Mouse (Mus musculus) intestine, embryonic 15.5 days (tissue): ENCODE results near the gene Gm10770. TPM values are rescaled to one million over a fixed set of nuclear protein-coding genes. Genes with fewer than 3 reads are reported as not detected.
"Not testable (repeated sequence)": the region's sequence is repeated elsewhere in the genome, so short reads cannot be mapped to it uniquely, and the experiment has no call there.

ENCODE experiments used
- ATAC-seq: fragments of 200-750 bp; cut with Nextera tagmentation; 2 replicates; pipeline ENCODE4 v1.8.0; 2017; ENCODE audit warnings: moderate TSS enrichment, moderate library complexity
- H3K27ac ChIP-seq: fragments of 300-500 bp; sonication (generic); 2 replicates; pipeline ENCODE4 v1.5.1; 2015; ENCODE audit warnings: mild to moderate bottlenecking, inconsistent platforms
- H3K27me3 ChIP-seq: fragments of 300-500 bp; sonication (generic); replicated peaks from 2 replicates; pipeline ENCODE4 v1.6.1; 2015; ENCODE audit warnings: inconsistent platforms
- H3K36me3 ChIP-seq: fragments of 300-500 bp; sonication (generic); 2 replicates; pipeline ENCODE4 v1.6.1; 2015; ENCODE audit warnings: inconsistent platforms
- H3K4me1 ChIP-seq: fragments of 300-500 bp; sonication (generic); replicated peaks from 2 replicates; pipeline ENCODE4 v1.6.1; 2015; ENCODE audit warnings: inconsistent platforms
- H3K4me2 ChIP-seq: fragments of 300-500 bp; sonication (generic); replicated peaks from 2 replicates; pipeline ENCODE4 v1.6.1; 2015; ENCODE audit warnings: mild to moderate bottlenecking, inconsistent platforms
- H3K4me3 ChIP-seq: fragments of 300-500 bp; sonication (generic); replicated peaks from 2 replicates; pipeline ENCODE4 v1.5.1; 2015; ENCODE audit warnings: inconsistent platforms
- H3K9ac ChIP-seq: fragments of 300-500 bp; sonication (generic); 2 replicates; pipeline ENCODE4 v1.6.1; 2015; ENCODE audit warnings: inconsistent platforms
- H3K9me3 ChIP-seq: fragments of 300-500 bp; sonication (generic); 2 replicates; pipeline ENCODE4 v1.6.1; 2016; ENCODE audit warnings: inconsistent platforms
- WGBS: fragments of 180-500 bp; shearing (Covaris S2); methylation state at CpG from one replicate; pipeline ENCODE4 v1.1.7; 2015; 5-methylcytosine and 5-hydroxymethylcytosine counted together
- polyA plus RNA-seq: library from polyadenylated mRNA; unstranded; fragments of >200 nt; fragmentation: Nextera tagmentation; extraction: Ambion mirVana; gene quantifications from 2 replicates; pipeline ENCODE4 v1.2.1, GENCODE M21; 2015

Gm10770 gene
- polyA plus RNA-seq = not detected in 2 replicates

DNA sequence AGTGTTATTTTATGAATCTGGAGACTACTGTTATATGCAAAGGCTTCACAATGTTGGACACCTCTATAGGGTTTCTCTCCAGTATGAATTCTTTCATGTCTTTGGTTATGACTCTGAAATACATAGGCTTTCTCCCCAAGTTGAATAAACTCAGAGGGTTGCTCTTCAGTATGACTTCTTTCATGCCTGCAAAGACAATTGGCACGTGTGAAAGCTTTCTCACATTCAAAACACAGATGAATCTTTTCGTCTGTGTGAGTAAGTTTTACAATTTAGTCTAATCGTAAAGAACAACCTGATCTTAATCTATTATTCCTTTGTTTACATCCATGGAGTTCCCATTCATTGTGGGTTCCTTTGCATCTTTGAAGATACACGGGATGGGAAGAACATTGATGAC, at the start of gene Gm10770:
Gm10770 (minus strand) TSS at position 101 of the 400 bp plus-strand sequence.
- H3K27me3 ChIP-seq, H3K27ac ChIP-seq, H3K4me2 ChIP-seq, H3K4me3 ChIP-seq, ATAC-seq, H3K36me3 ChIP-seq, H3K4me1 ChIP-seq, H3K9ac ChIP-seq, H3K9me3 ChIP-seq: not testable (repeated sequence)
- WGBS = 87% methylated on average over 4 of the region's 4 CpGs

DNA sequence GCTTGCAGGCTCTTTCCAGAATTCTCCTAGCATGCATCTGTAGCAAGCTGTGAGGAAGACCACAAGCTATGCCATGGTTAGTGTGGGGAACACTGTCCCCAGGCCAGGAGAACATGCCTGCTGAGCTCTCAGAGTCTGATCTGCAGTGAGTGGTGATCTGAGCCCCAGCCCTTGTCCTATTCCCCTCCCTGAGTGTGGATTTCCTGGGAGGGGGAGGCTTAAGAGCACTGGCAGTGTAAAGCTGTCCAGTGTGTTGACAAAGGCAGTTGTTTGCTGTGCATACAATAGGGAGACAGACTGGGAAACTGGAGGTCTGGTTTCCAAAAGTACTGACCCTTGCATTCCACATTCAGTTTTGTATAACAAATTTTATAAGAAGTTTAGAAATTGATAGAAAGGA, 43.8 kb upstream of the Gm10770 start:
- not testable (repeated sequence) for ATAC-seq, H3K36me3 ChIP-seq, H3K27me3 ChIP-seq, H3K27ac ChIP-seq, H3K9me3 ChIP-seq, H3K4me2 ChIP-seq, H3K9ac ChIP-seq, H3K4me1 ChIP-seq, H3K4me3 ChIP-seq

DNA sequence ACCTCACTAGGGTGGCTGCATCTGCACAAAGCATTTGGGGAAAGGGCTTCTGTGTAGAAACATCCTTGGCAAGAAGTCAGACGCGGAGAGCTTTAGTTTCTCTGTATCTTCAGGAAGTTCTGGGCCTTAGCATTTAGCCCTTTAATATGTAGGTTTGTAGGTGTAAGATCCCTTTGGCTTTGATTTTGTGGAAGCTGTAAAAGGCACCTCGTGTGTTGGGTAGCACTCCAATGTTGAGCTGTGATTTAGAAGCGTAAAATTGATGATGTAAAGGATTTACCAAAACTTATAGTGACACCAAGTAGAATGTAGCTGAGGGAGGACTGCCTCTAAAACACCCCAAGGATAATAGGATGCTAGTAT, 38.9 kb upstream of the Gm10770 start:
- not testable (repeated sequence) for H3K4me1 ChIP-seq, H3K36me3 ChIP-seq, H3K9me3 ChIP-seq, H3K27me3 ChIP-seq, ATAC-seq
- 10% methylated on average over 4 of the region's 4 CpGs for WGBS
- peak overlapping the region; percentile 42 for H3K4me3 ChIP-seq
- H3K27ac ChIP-seq = peak overlapping the region; percentile 67; the same call in 1 of the 2 replicates
- peak overlapping the region; percentile 58 for H3K4me2 ChIP-seq
- peak overlapping the region; percentile 44 for H3K9ac ChIP-seq

DNA sequence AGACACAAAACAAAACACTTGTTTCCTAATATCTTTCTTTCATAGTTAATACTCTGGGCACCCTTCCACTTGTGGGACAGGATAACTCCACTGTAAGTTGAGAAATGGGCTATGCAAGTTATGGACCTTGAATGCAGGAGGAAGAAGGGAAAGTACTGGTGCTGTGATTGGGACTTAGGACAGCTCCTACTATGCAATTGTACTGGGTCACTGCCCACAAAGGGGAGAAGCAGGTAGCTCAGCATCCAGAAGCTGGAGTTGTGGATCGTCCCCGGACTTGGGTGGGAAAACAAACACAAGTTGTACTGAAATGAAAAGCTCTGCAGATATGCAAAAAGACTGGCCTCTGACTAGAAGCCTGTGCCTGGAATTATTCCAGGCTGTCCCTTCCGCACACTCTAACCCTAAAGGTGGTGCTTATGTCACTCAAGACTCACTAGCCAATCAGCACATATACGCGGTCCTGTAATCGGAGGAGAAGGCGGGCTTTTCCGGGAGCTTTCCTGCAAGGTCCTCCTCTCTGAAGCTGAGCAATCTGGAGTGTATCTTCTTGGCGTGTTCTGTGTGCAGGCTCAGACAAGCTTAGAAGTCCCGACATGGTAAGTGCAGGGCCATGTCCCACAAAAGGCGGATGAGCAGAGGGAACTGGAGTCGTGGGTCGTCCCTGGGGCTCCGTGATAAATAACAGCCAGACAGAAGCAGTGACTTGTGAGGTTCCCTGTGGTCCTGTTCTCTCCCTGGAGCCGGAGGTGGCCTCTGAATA, 38.3 kb upstream of the Gm10770 start, which contains the start of gene Zfp937:
Zfp937 (plus strand) TSS at position 474 of the 763 bp plus-strand sequence.
- peak within 1 kb of the TSS; percentile 67 for H3K27ac ChIP-seq
- not testable (repeated sequence) for H3K9me3 ChIP-seq, H3K27me3 ChIP-seq, H3K36me3 ChIP-seq, H3K4me1 ChIP-seq
- H3K4me2 ChIP-seq = peak within 1 kb of the TSS; percentile 58
- H3K4me3 ChIP-seq = peak within 1 kb of the TSS; percentile 42
- under 1% methylated on average over 15 of the region's 15 CpGs for WGBS
- H3K9ac ChIP-seq = peak within 1 kb of the TSS; percentile 44
- ATAC-seq = peak; percentile 100

DNA sequence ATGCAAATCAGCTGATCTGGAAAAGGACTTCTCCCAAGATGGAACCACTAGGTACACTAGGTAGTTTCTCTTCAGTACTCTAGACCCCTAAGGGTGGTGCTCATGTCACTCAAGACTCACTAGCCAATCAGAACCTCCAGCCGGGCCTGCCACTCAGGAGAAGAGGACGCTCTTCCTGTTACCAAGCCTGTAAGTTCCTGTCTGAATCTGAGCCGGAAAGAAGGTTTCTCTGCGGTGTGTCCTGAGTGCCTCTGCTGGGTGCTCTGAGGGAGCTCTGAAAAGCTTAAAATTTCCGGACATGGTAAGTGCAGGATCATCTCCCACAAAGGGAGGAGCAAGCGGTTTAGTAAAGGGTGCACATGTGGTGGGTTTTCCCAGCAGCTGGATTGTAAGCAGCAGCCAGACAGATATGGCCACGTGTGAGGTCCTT, 2.1 kb upstream of the Gm10770 start, which contains the start of gene Gm14139:
Gm14139 (plus strand) TSS at position 186 of the 430 bp plus-strand sequence.
- H3K9me3 ChIP-seq, H3K36me3 ChIP-seq, H3K4me2 ChIP-seq, H3K9ac ChIP-seq, H3K27ac ChIP-seq, H3K4me3 ChIP-seq, H3K27me3 ChIP-seq, H3K4me1 ChIP-seq, ATAC-seq: not testable (repeated sequence)
- WGBS = 73% methylated on average over 7 of the region's 7 CpGs

DNA sequence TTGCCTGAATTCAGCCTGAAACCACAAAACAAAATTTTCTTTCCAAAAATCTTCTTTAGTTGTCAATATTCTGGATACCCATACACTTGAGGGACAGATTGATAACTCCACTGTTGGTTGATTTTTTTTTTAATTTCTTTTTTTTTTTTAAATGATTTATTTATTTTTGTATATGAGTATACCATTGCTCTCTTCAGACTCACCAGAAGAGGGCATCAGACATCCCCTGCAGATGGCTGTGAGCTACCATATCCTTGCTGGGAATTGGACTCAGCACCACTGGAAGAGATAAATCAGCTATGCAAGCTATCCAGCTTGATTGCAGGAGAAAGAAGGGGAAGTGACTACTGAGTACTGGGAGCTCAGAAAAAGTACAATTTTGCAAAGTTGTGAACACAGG, 1.6 kb upstream of the Gm10770 start:
- H3K27me3 ChIP-seq, ATAC-seq, H3K4me2 ChIP-seq, H3K36me3 ChIP-seq, H3K27ac ChIP-seq, H3K9me3 ChIP-seq, H3K4me1 ChIP-seq, H3K4me3 ChIP-seq, H3K9ac ChIP-seq: not testable (repeated sequence)

DNA sequence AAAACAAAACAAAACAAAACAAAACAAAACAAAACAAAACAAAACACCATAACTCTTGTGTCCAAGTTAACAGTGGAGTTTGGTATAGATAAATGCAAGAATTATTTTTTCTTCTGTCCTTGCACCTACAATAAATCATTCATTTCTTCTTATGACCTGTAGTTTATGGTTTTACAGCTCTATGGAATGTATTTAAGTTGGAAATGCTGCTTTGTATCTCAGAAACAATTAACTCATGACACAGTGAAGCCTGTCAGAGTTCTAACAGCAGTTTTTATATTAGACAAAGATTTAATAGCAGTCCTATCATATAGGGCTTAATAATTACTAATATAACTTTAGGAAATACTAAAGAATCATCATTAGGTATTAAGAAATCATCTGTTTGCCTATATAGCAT, 5.6 kb downstream of the Gm10770 start:
- Histone ChIP-seq H3K36me3 (no peaks in the 10 kb centered on the region), H3K4me3 (no peak overlapping the region), H3K4me2 (no peak overlapping the region), H3K9me3 (no peaks in the 10 kb centered on the region), H3K4me1 (no peaks in the 10 kb centered on the region), H3K27ac (no peak overlapping the region), H3K27me3 (no peaks in the 10 kb centered on the region), H3K9ac (no peak overlapping the region)
- peak; percentile 89 for ATAC-seq

DNA sequence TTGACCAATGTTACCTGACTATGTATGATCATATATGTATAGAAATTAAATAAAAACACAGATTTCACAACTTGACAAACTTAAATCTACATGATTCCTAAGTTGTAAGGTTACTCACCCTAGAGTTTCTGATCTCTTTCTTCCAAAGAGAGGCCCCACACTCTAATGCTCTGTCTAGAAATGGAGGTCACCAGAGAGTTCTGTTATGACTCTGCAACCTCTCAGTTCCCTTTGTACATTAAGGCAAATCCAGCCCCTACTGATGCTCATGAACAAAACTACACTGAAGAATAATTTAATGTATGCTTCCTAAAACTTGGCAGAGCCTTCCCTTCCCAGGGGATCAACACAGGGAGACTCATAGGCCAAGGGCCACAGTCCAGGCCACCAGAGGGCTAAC, 12.8 kb downstream of the Gm10770 start:
- Histone ChIP-seq H3K4me3 (no peak overlapping the region), H3K4me2 (no peak overlapping the region), H3K27ac (no peak overlapping the region), H3K36me3 (no peaks in the 10 kb centered on the region), H3K4me1 (no peaks in the 10 kb centered on the region), H3K9ac (no peak overlapping the region), H3K27me3 (no peaks in the 10 kb centered on the region), H3K9me3 (no peaks in the 10 kb centered on the region)
- no peak for ATAC-seq

DNA sequence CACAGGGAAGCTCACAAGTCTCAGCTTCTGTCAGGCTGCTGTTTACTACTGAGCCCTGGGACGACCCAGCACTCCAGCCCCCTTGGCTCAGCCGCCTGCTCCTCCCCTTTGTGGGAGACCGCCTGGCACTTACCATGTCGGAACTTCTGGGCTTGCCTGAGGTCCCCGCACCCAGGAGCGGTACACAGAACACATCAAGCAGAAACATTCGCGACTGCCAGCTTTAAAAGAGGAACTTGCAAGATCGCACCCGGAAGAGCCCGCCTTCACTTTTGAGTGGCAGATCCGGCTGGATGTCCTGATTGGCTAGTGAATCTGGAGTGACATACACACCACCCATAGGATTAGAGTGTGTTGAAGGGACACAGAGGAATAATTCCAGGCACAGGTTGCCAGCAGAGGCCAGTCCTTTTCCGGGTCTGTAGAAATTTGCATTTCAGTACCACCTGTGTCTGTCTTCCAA, 43.0 kb downstream of the Gm10770 start, which contains the start of gene Zfp120:
Zfp120 (minus strand) TSS at position 274 of the 463 bp plus-strand sequence.
- H3K27me3 ChIP-seq = no peaks in the 10 kb centered on the region
- H3K4me1 ChIP-seq = 0 out of 2 replicates have a peak, but pooled peaks cover 4% of the 10 kb centered on the region
- H3K27ac ChIP-seq = peak within 1 kb of the TSS; percentile 65
- peak within 1 kb of the TSS; percentile 62 for H3K4me2 ChIP-seq
- peak within 1 kb of the TSS; percentile 77 for H3K9ac ChIP-seq
- peak; percentile 100 for ATAC-seq
- H3K9me3 ChIP-seq = no peaks in the 10 kb centered on the region
- no peaks in the 10 kb centered on the region for H3K36me3 ChIP-seq
- WGBS = 0% methylated on average over 13 of the region's 13 CpGs
- peak within 1 kb of the TSS; percentile 78 for H3K4me3 ChIP-seq

DNA sequence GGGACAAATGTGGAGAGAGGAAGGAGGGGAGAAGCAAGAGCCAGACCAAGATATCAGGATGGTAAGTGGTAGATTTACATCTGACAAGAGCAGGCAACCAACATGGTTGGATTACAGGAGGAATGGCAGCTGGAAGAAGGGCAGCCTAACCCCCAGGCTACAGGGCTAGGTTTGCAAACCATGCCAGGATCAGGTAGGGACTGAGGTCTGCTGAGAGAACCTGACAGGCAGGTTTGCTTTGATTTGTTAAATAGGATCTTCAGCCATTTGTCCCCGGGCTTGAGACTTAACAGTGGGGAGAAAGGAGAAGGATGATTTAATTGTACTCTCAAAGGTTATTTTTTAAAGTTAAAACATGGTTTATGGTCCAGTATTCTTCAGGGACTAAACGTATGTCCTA, 46.7 kb downstream of the Gm10770 start:
- 0 out of 2 replicates have a peak, but pooled peaks cover 4% of the 10 kb centered on the region for H3K4me1 ChIP-seq

DNA sequence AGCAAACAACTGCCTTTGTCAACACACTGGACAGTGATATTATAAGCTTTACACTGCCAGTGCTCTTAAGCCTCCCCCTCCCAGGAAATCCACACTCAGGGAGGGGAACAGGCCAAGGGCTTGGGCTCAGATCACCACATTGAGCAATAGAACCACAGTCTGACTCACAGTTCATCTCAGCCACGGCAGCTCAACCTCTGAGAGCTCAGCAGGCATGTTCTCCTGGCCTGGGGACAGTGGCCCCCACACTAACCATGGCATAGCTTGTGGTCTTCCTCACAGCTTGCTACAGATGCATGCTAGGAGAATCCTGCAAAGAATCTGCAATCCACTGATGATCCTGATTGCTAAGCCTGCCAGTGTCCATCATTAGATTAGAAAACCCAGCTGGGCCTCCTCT, 47.5 kb downstream of the Gm10770 start:
- not testable (repeated sequence) for ATAC-seq, H3K4me1 ChIP-seq, H3K9me3 ChIP-seq, H3K4me3 ChIP-seq, H3K9ac ChIP-seq, H3K36me3 ChIP-seq, H3K27ac ChIP-seq, H3K27me3 ChIP-seq, H3K4me2 ChIP-seq
- WGBS = 79% methylated on average over 1 of the region's 1 CpGs

More for the DNA sequence above, 46.7 kb downstream of the Gm10770 start:
- no peak for ATAC-seq
- H3K4me3 ChIP-seq = no peak overlapping the region
- H3K9me3 ChIP-seq = no peaks in the 10 kb centered on the region
- H3K27me3 ChIP-seq = no peaks in the 10 kb centered on the region
- no peak overlapping the region for H3K4me2 ChIP-seq
- WGBS = 65% methylated on average over 2 of the region's 2 CpGs
- no peak overlapping the region for H3K9ac ChIP-seq
- peaks cover 3% of the 10 kb centered on the region; the same call in 1 of the 2 replicates for H3K36me3 ChIP-seq
- no peak overlapping the region for H3K27ac ChIP-seq
